Mouse (Mus musculus): ENCODE measurements at regions not wholly inside any gene's neighbourhood (a gene's known extent, or its start where the extent isn't known, plus 50 kb on each side); places are given as distances from the start of the nearest gene placed in this dataset.
A peak's percentile ranks its signal among the peaks of the same experiment; 100 is the strongest.

- no peak for DNase-seq
Measured at GRCm38 (mm10) chr13:51227836-51228235, 57.0 kb downstream of the Nxnl2 start.

- peak; percentile 1 for DNase-seq
Measured at GRCm38 (mm10) chr13:51228862-51229770, 58.3 kb downstream of the Nxnl2 start.

- DNase-seq = no peak
Measured at GRCm38 (mm10) chr13:51229862-51230261, 59.0 kb downstream of the Nxnl2 start.

GRCm38 (mm10) chr13:51231586-51231985 lies 60.8 kb downstream of the Nxnl2 start:
- no peak for DNase-seq

GRCm38 (mm10) chr13:51247378-51247777 lies 76.6 kb downstream of the Nxnl2 start:
- DNase-seq = no peak

- no peak for DNase-seq
Measured at GRCm38 (mm10) chr13:51253371-51253770, 82.5 kb downstream of the Nxnl2 start.

- DNase-seq = no peak
Measured at GRCm38 (mm10) chr13:51255688-51256087, 84.9 kb downstream of the Nxnl2 start.

- DNase-seq = no peak
Measured at GRCm38 (mm10) chr13:51258752-51259721, 88.2 kb downstream of the Nxnl2 start.

GRCm38 (mm10) chr13:51261619-51262018 lies 90.8 kb downstream of the Nxnl2 start:
- DNase-seq = no peak

- no peak for DNase-seq
Measured at GRCm38 (mm10) chr13:51272786-51273185, 102.0 kb downstream of the Nxnl2 start.

GRCm38 (mm10) chr13:51274639-51275038 lies 103.8 kb downstream of the Nxnl2 start:
- no peak for DNase-seq

- no peak for DNase-seq
Measured at GRCm38 (mm10) chr13:51276601-51277000, 105.8 kb downstream of the Nxnl2 start.

GRCm38 (mm10) chr13:51277515-51277914 lies 106.7 kb downstream of the Nxnl2 start:
- DNase-seq = no peak

GRCm38 (mm10) chr13:51279642-51280387 lies 109.0 kb downstream of the Nxnl2 start:
- DNase-seq = no peak

- no peak for DNase-seq
Measured at GRCm38 (mm10) chr13:51280388-51280753, 109.5 kb downstream of the Nxnl2 start.

GRCm38 (mm10) chr13:51284679-51285078 lies 113.9 kb downstream of the Nxnl2 start:
- DNase-seq = no peak

- no peak for DNase-seq
Measured at GRCm38 (mm10) chr13:51289442-51289841, 118.6 kb downstream of the Nxnl2 start.

- no peak for DNase-seq
Measured at GRCm38 (mm10) chr13:51290021-51290424, 118.4 kb upstream of the S1pr3 start.

GRCm38 (mm10) chr13:51290926-51291325 lies 117.5 kb upstream of the S1pr3 start:
- no peak for DNase-seq

GRCm38 (mm10) chr13:51293047-51293446 lies 115.4 kb upstream of the S1pr3 start:
- DNase-seq = no peak

GRCm38 (mm10) chr13:51295872-51296271 lies 112.6 kb upstream of the S1pr3 start:
- DNase-seq = no peak

- DNase-seq = no peak
Measured at GRCm38 (mm10) chr13:51297231-51297880, 111.1 kb upstream of the S1pr3 start.
